Mouse (Mus musculus) neural tube, embryonic 14.5 days (tissue): ENCODE results near the gene Rcvrn. TPM values are rescaled to one million over a fixed set of nuclear protein-coding genes. Genes with fewer than 3 reads are reported as not detected.

Experiments used
- ATAC-seq: fragments of 200-750 bp; cut with Nextera tagmentation; 2 replicates; pipeline ENCODE4 v1.8.0; 2017; ENCODE audit warnings: low read depth, mild to moderate bottlenecking, moderate TSS enrichment, moderate library complexity
- H3K27ac ChIP-seq: fragments of 300-500 bp; sonication (generic); 2 replicates; pipeline ENCODE4 v1.5.1; 2014; ENCODE audit warnings: low read depth, mild to moderate bottlenecking, control low read depth, low read length, moderate library complexity, mixed read lengths
- H3K27me3 ChIP-seq: fragments of 300-500 bp; sonication (generic); 2 replicates; pipeline ENCODE4 v1.6.1; 2014; ENCODE audit warnings: low read length; ENCODE audit not compliant: control insufficient read depth, insufficient read depth
- H3K36me3 ChIP-seq: fragments of 300-500 bp; sonication (generic); 2 replicates; pipeline ENCODE4 v1.6.1; 2014; ENCODE audit warnings: low read length, mixed read lengths; ENCODE audit not compliant: control insufficient read depth, insufficient read depth
- H3K4me1 ChIP-seq: fragments of 300-500 bp; sonication (generic); 2 replicates; pipeline ENCODE4 v1.6.1; 2014; ENCODE audit warnings: low read length; ENCODE audit not compliant: control insufficient read depth, insufficient read depth
- H3K4me2 ChIP-seq: fragments of 300-500 bp; sonication (generic); 2 replicates; pipeline ENCODE4 v1.6.1; 2014; ENCODE audit warnings: mild to moderate bottlenecking, low read depth, low read length, control low read depth
- H3K4me3 ChIP-seq: fragments of 300-500 bp; sonication (generic); 2 replicates; pipeline ENCODE4 v1.5.1; 2014; ENCODE audit warnings: low read depth, low read length, control low read depth, mixed read lengths
- H3K9ac ChIP-seq: fragments of 300-500 bp; sonication (generic); replicated peaks from 2 replicates; pipeline ENCODE4 v1.6.1; 2014; ENCODE audit warnings: low read depth, mild to moderate bottlenecking, control low read depth, low read length, mixed read lengths
- H3K9me3 ChIP-seq: fragments of 300-500 bp; sonication (generic); 2 replicates; pipeline ENCODE4 v1.6.1; 2016; ENCODE audit warnings: low read length; ENCODE audit not compliant: control insufficient read depth
- WGBS: fragments of 180-500 bp; shearing (Covaris S2); extraction: QIAGEN DNeasy Blood & Tissue Kit; methylation state at CpG from one replicate; pipeline ENCODE4 v1.1.7; 2014; 5-methylcytosine and 5-hydroxymethylcytosine counted together
- polyA plus RNA-seq: library from polyadenylated mRNA; unstranded; fragments of >200 nt; fragmentation: Nextera tagmentation; extraction: Ambion mirVana; gene quantifications from 2 replicates; pipeline ENCODE4 v1.2.1, GENCODE M21; 2014

The Rcvrn gene
- not detected in 2 replicates for polyA plus RNA-seq

DNA sequence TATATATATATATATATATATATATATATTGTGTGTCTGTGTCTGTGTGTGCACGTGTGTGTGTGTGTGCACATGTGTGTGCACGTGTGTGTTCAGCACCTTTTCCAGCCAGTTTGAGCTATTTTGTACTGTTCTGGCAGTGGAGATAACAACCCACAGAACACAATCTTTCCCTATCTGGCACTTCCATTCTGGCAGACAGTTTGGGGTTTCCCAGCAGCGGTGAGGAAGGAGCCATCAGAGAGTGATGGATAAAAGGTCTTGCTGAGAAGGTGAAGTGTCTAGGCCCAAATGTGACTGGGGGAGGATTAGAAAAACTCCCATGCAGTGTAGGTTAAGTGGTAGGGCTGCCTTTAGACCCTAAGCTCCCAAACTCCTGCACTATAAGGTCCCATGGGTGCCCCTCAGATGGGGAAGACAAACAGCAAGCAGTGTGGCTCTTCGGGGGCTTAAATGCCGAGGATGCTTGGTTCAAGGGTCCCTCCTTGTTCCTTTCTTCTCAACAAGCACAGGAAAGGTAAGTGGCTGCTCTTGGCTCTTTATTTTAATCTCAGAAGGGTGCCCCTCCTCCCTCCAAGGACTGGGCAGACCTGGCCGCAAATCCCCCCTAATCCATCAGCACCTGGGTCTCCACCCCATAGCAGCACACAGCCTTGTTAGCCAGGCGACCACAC is at the start of gene Rcvrn:
TSS of gene Rcvrn (plus strand) at position 624 of the 674 bp plus-strand sequence.
- ATAC-seq = no peak

DNA sequence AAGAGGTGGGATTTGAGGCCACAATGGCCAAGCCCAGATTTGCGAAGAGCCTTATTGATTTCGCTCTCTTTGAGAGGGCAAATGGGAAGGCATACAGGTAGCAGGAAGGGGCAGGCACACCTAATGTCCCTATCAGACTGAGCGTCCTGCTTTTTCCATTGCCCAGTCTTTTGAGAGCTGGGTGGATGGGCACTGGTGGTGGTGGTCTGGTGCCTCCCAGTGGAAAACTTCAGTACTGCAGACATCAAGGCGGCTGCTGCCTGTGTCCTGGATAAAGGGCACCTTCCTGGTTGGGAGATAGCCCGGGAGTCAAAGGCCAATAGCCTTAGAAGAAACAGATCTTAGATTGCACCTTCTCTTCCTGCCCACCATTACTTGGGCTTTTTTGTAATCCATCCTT is 47.4 kb upstream of the Rcvrn start:
- H3K27ac ChIP-seq = no peak overlapping the region
- 38% methylated on average over 5 of the region's 5 CpGs for WGBS

More for the DNA sequence above, at the start of gene Rcvrn:
- H3K9ac ChIP-seq = no peak within 1 kb of the TSS
- H3K4me3 ChIP-seq = no peak within 1 kb of the TSS
- 78% methylated on average over 7 of the region's 7 CpGs for WGBS
- H3K36me3 ChIP-seq = no peaks in the 10 kb centered on the region
- H3K27ac ChIP-seq = no peak within 1 kb of the TSS
- no peaks in the 10 kb centered on the region for H3K4me1 ChIP-seq
- no peak within 1 kb of the TSS for H3K4me2 ChIP-seq
- H3K9me3 ChIP-seq = no peaks in the 10 kb centered on the region
- no peaks in the 10 kb centered on the region for H3K27me3 ChIP-seq

DNA sequence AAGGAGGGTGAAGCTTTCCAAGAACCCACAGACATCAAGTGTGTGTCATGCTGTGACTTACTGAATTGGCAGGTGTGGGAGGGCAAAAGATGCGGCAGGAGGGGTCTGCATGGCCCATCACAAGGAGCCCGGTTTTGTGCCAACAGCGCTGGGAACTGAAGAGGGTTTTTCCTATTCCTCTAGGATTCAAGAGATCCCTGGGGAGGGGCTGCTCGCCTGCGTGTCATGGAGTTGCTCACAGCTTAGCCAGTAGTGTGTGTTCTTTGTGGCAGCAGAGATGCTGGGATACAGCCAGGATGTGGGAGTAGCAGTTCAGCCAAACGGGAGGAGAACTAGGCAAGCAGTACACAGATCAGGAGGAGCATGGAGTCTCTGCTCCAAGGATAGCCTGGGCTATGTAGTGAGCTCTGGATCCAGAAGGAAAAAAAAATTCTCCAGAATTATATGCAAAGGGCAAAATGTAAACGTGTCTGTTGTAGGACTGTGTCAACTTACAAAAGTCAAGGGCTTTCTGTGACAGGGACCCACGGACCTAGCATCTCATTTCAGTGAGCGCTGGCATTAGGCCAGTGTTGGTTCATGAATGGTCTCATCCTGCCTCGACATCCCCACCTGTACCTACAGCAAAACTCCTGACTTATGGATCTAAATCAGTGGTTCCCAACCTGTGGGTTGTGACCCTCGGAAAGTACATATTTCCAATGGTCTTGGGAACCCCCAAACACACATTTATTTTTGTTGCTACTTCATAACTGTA is 46.3 kb upstream of the Rcvrn start:
- H3K27ac ChIP-seq = no peak overlapping the region
- 0 out of 2 replicates have a peak, but pooled peaks cover 5% of the 10 kb centered on the region for H3K4me1 ChIP-seq
- H3K4me2 ChIP-seq = no peak overlapping the region
- H3K9ac ChIP-seq = 0 out of 2 replicates have a peak overlapping the region, but pooled peaks have one; percentile 16
- WGBS = 78% methylated on average over 11 of the region's 11 CpGs
- H3K9me3 ChIP-seq = no peaks in the 10 kb centered on the region
- H3K4me3 ChIP-seq = no peak overlapping the region
- no peaks in the 10 kb centered on the region for H3K27me3 ChIP-seq
- H3K36me3 ChIP-seq = no peaks in the 10 kb centered on the region
- no peak for ATAC-seq

More for the DNA sequence above, 47.4 kb upstream of the Rcvrn start:
- Histone ChIP-seq H3K4me3 (no peak overlapping the region), H3K9me3 (no peaks in the 10 kb centered on the region), H3K36me3 (no peaks in the 10 kb centered on the region), H3K4me1 (0 out of 2 replicates have a peak, but pooled peaks cover 2% of the 10 kb centered on the region), H3K27me3 (no peaks in the 10 kb centered on the region), H3K4me2 (no peak overlapping the region), H3K9ac (no peak overlapping the region)
- ATAC-seq = peak; percentile 17; the same call in 1 of the 2 replicates

DNA sequence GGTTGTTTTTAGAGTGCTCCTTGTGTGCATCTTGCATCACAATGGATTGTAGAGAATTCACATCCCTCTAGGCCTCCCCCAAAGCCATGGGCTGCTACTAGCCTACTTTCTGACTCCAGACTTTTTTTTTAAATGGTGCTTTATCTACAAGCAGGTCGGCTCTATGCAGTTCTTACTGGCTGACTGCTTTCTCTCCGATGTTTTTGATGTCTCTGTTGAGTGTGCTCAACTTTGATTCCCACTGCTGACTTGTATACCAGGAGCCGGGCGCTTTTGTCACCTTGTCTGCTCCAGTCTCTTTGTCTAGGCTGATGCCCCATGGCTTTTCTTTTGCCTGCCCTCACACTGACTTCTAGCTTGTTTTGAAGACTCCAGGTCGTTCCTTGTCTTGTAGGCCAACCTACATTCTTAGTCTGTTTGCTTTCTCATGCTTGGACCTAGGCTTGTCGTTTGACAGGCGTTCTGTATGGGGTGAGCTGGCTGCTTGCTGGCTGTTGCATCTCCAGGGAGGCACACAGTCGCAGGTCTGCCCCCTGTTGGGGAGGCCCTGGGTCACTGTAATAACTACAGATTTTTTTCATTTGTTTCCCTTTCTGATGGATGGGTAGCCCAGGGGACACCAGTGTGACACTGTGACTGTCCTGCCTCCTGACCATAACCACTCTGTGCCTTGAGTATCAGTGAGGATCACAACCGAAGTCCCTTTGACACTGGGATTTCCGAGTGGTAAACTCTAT is 45.0 kb upstream of the Rcvrn start:
- Histone ChIP-seq H3K9ac (no peak overlapping the region), H3K9me3 (no peaks in the 10 kb centered on the region), H3K27ac (no peak overlapping the region), H3K4me1 (0 out of 2 replicates have a peak, but pooled peaks cover 5% of the 10 kb centered on the region), H3K4me3 (no peak overlapping the region), H3K27me3 (no peaks in the 10 kb centered on the region), H3K36me3 (no peaks in the 10 kb centered on the region), H3K4me2 (no peak overlapping the region)
- ATAC-seq = no peak
- WGBS = 60% methylated on average over 10 of the region's 10 CpGs

DNA sequence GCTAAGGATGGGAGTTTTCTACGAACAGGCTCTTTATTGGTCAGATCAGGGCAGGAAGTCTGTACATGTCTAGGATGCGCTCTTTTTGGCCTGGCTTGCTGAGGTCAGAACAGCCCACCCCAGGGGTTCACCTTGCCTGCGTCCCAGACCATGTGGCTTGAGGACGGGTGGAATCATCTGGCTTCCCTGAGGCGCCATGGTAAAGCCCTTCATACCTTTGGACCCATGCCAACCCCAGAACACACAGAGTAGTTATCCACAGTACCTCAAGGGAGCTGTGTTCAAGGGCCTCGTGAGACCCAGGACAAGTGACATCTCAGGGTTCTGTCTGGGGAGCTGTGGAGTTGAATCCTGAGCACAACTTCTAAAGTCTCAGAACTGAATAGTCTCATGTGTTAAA is 43.4 kb upstream of the Rcvrn start:
- H3K4me3 ChIP-seq = no peak overlapping the region

DNA sequence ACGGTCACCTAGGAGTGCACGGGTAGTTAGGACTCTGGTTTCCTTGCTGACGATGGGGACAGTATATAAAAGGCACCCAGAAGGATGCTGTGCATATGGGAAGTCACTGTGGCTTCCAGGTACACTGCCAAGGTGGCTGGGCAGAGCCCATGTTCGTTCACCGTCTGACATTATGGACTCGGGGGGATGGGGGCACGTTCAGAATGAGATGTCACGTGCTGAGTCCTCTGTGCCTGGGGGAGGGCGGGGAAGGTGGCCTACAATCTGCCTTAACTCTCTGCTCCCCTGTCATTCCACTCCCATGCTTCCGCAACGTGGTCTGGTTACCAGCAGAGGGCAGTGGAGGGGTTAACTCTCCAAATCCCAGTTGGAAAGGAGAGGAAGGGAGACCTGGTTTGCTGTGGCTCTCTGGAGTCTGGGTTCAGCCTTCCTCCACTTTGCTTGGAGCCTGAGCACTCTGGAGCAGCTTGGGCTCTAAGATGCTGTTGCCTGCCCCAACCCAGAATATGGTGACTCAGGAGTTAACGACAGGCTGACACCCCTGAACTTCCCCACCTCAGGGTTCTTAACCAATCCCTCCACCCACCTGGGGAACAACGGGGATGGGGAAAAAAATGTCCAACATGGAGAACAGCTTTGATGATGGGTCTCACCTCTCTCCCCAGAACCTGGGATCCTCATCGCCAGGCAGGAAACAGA is 42.8 kb upstream of the Rcvrn start:
- H3K9me3 ChIP-seq = no peaks in the 10 kb centered on the region
- H3K4me1 ChIP-seq = 0 out of 2 replicates have a peak, but pooled peaks cover 5% of the 10 kb centered on the region
- no peak overlapping the region for H3K4me3 ChIP-seq
- no peak overlapping the region for H3K27ac ChIP-seq
- no peaks in the 10 kb centered on the region for H3K27me3 ChIP-seq
- peak; percentile 26; the same call in 1 of the 2 replicates for ATAC-seq
- WGBS = 15% methylated on average over 14 of the region's 14 CpGs
- no peak overlapping the region for H3K9ac ChIP-seq
- H3K36me3 ChIP-seq = no peaks in the 10 kb centered on the region
- no peak overlapping the region for H3K4me2 ChIP-seq

More for the DNA sequence above, 43.4 kb upstream of the Rcvrn start:
- Histone ChIP-seq H3K36me3 (no peaks in the 10 kb centered on the region), H3K9me3 (no peaks in the 10 kb centered on the region), H3K9ac (no peak overlapping the region), H3K4me1 (0 out of 2 replicates have a peak, but pooled peaks cover 5% of the 10 kb centered on the region), H3K27me3 (no peaks in the 10 kb centered on the region), H3K4me2 (no peak overlapping the region), H3K27ac (no peak overlapping the region)
- ATAC-seq = no peak
- 79% methylated on average over 6 of the region's 6 CpGs for WGBS

DNA sequence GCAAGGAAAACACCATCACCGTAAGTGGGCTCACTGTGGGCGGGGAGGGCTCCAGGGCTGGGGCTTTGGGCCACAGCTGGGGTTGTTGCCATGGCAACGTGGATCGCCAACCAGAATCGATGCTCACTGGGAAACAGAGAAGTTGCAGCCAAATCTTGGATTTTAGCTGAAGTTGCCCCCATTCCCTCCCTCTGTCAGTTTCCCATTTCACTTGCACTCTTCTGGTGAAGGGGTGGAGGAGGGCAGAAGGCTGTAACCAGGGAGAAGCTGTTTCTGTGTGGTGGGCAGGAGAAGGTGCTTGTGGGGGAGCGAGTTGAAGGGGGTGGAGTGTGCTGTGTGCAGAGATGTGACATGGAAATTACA is 42.3 kb upstream of the Rcvrn start:
- H3K9me3 ChIP-seq = no peaks in the 10 kb centered on the region
- H3K4me3 ChIP-seq = no peak overlapping the region
- 0 out of 2 replicates have a peak, but pooled peaks cover 5% of the 10 kb centered on the region for H3K4me1 ChIP-seq
- no peaks in the 10 kb centered on the region for H3K36me3 ChIP-seq
- H3K27ac ChIP-seq = no peak overlapping the region
- WGBS = 23% methylated on average over 6 of the region's 6 CpGs
- no peak for ATAC-seq
- H3K9ac ChIP-seq = no peak overlapping the region; the same call in 1 of the 2 replicates
- H3K4me2 ChIP-seq = no peak overlapping the region
- no peaks in the 10 kb centered on the region for H3K27me3 ChIP-seq

DNA sequence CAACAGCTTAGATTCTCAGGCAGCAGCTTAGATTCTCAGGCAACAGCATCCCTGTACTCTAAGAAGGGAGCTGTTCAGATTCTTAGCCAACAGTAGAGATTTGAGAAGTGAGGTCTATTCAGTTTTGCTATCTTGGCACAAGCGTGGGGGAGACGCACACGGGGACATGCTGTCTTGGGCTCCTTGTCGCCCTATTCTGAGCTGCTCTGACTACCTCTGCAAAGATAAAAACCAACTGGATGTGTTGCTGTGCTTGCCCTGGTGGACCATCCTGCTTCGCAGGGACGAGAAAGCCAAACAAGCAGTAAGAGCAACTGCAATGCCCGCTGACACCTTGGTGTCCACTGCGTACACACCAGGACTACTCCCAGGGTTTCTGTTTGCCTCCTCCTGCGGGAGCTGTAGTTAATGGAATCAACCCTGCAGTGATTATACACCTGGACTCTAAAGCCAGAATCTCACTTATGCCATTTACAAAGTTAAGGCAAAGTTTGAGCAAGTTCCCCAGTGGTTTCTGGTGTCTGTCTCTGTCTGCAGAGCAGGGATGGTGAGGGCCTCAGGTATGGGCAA is 41.5 kb upstream of the Rcvrn start:
- H3K9me3 ChIP-seq = no peaks in the 10 kb centered on the region
- H3K27ac ChIP-seq = no peak overlapping the region
- no peak for ATAC-seq
- no peak overlapping the region for H3K4me2 ChIP-seq
- no peaks in the 10 kb centered on the region for H3K36me3 ChIP-seq
- 94% methylated on average over 9 of the region's 9 CpGs for WGBS
- H3K9ac ChIP-seq = no peak overlapping the region
- H3K27me3 ChIP-seq = no peaks in the 10 kb centered on the region
- H3K4me1 ChIP-seq = 0 out of 2 replicates have a peak, but pooled peaks cover 5% of the 10 kb centered on the region
- H3K4me3 ChIP-seq = no peak overlapping the region
